Mouse (Mus musculus): ENCODE measurements around the gene Elp5.
A peak's percentile ranks its signal among the peaks of the same experiment; 100 is the strongest.
"Not testable (repeated sequence)": the region's sequence is repeated elsewhere in the genome, so short reads cannot be mapped to it uniquely, and the experiment has no call there.

The Elp5 gene

DNA sequence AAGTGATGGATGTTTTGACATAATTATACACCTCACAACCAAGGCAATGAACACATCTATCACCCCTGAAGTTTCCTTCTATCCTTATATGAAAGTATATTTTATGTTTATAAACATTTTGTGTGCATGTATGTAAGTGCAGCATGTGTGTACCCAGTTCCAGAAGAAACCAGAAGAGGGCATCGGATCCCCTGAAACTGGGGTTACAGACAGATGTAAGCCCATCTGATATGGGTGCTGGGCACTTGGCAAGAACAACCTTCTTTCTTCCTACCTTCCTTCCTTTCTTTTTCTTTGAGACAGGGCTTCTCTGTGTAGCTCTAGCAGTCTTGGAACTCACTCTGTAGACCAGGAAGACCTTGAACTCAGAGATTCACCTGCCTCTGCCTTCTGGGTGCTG lies 26.1 kb downstream of the Elp5 start:
- no peak for DNase-seq (ENCODE audit: low read depth, low spot score)

DNA sequence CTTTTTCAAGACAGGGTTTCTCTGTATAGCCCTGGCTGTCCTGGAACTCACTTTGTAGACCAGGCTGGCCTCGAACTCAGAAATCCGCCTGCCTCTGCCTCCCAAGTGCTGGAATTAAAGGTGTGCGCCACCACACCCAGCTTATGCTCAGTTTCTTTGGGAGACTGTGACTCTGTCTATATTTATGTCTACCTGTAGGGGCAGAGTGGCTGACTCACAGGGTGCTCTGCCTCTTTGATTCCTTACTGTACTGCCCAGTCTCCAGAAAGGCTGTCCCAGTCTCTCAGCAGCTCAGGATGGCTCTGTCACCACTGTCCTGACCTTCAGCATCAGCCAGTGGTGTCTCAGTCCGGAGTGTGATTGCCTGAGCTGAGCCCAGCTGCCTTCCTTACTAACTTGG lies 26.7 kb downstream of the Elp5 start:
- not testable (repeated sequence) for DNase-seq (ENCODE audit: low read depth, low spot score)

- DNase-seq (ENCODE audit: low read depth, low spot score) = no peak
Observed at GRCm38 (mm10) chr11:69953267-69953915, 28.9 kb downstream of the Elp5 start.

GRCm38 (mm10) chr11:69952274-69952673 lies 30.0 kb downstream of the Elp5 start:
- DNase-seq (ENCODE audit: low read depth, low spot score) = no peak

- DNase-seq (ENCODE audit: low read depth, low spot score) = no peak
Observed at GRCm38 (mm10) chr11:69950807-69951459, 31.4 kb downstream of the Elp5 start.

- peak; percentile 90 for DNase-seq (ENCODE audit: low read depth, low spot score)
Observed at GRCm38 (mm10) chr11:69948763-69949150, 33.6 kb downstream of the Elp5 start.

- DNase-seq (ENCODE audit: low read depth, low spot score) = peak; percentile 94
Observed at GRCm38 (mm10) chr11:69948066-69948762, 34.1 kb downstream of the Elp5 start, which contains the start of gene Slc2a4. Slc2a4 (minus strand) TSS chr11:69948188.

- no peak for DNase-seq (ENCODE audit: low read depth, low spot score)
Observed at GRCm38 (mm10) chr11:69947337-69948065, 34.8 kb downstream of the Elp5 start.

DNA sequence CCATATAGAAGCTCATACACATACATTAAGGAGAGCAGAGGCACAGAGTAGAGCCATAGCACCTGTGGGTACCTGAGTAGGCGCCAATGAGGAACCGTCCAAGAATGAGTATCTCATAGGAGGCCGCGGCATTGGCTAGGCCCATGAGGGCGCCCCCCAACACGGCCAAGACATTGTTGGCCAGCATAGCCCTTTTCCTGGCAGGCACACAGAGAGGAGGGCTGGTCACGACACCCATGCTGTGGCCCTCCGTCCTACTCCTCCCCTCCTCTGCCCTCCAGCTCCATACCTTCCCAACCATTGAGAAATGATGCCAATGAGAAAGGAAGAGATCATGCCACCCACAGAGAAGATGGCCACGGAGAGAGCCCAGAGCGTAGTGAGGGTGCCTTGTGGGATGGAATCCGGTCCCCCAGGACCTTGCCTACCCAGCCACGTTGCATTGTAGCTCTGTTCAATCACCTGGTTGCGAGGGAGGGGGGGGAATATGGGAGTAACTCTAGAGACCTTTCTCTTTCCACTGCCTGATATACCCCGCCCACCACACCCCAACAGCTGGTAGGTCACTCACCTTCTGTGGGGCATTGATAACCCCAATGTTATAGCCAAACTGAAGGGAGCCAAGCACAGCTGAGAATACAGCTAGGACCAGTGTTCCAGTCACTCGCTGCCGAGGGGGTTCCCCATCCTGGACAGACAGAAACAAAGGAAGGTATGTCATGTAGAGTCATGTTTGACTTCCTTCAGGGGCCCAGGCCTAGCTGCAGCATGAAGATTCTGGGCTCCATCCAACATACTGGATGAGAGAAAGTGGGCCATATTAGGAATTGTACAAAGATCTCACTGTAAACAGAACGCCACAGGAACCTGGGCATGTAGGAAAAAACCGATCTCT lies 36.1 kb downstream of the Elp5 start:
- peak; percentile 79 for DNase-seq (ENCODE audit: low read depth, low spot score)

- no peak for DNase-seq (ENCODE audit: low read depth, low spot score)
Observed at GRCm38 (mm10) chr11:69945216-69945615, 37.1 kb downstream of the Elp5 start.

DNA sequence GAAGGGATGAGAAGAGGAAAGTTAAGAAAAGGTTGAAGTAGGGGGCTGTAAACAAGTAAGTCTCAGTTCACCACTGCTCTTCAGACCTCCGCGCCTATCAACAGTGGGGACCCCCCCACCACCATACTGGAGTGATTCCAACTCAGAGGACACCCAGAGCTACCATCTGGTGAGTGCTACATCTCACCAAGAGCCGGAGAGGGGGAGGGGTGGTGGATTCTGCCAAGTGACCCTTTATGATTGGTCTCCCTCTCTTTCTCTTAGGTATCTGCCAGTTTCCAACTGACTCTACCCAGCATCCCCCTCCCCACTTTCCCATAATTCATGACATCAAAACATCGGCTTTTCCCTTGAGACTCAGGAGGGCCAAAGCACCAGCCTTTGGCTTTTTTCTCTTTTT lies 41.4 kb downstream of the Elp5 start:
- no peak for DNase-seq (ENCODE audit: low read depth, low spot score)

DNA sequence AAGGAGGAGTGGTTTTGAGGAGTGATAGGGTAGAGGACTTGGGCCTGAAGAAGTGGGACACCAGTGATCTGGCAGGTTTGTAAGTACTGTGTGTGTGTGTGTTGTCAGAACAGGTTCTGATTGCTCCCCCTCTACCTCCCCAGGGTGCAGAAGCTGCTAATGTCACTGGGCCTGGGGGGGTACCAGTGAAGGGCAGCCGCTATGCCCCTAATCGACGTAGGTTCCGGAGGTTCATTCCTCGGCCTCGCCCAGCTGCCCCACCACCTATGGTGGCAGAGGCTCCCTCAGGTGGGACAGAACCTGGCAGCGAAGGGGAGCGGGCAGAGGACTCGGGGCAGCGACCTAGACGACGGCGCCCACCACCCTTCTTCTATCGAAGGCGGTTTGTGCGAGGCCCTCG lies 42.6 kb downstream of the Elp5 start:
- no peak for DNase-seq (ENCODE audit: low read depth, low spot score)

GRCm38 (mm10) chr11:69939181-69939580 lies 43.1 kb downstream of the Elp5 start:
- DNase-seq (ENCODE audit: low read depth, low spot score) = no peak

DNA sequence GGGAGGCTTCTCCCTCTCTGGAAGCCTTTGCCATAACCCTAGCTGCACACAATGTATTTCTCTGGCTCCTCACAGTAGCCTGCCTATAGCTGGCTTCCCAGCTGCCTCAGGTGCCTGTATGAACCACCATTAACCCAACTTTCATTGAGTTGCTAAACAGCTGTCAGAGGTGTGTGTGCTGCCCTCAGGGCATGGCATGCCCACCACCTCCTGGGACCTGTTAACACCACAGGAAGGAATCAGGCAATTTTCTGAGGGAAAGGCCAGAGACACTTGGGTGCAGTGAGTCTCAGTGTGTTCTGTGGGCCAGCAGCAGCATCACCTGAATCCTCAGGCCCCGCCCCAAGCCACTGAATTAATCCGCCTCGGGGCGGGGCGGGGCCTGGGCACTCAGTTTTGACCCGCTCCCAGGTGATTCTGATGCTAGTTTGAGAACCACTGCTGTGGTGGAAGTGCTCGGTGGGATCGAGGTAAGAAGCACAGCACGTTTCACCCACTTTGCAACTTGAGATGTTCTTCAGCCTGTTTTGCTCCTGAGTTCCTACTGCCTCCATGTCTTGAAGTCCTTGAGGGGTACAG lies 43.8 kb downstream of the Elp5 start:
- no peak for DNase-seq (ENCODE audit: low read depth, low spot score)

DNA sequence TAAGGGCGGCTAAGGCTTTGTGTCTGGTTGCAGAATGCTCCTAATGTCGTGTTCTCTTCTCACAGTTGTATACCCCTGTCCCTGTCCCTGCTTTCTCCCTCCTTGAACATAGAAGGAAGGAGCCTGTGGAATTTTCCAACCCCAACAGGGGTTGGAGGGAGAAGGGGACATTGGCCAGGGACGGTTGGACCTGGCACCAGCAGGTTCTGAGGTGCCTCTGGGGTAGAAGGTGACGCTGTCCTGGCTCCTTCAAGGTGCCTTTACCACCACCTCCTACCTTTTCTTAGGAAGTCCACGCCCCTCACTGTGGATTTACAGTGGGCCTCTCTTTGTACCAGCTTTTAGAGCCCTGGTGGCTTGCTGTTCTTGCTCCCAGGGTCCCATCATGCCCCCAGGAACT lies 44.5 kb downstream of the Elp5 start:
- no peak for DNase-seq (ENCODE audit: low read depth, low spot score)

- DNase-seq (ENCODE audit: low read depth, low spot score) = no peak
Observed at GRCm38 (mm10) chr11:69937385-69937784, 44.9 kb downstream of the Elp5 start.

- DNase-seq (ENCODE audit: low read depth, low spot score) = no peak
Observed at GRCm38 (mm10) chr11:69936714-69937347, 45.5 kb downstream of the Elp5 start.

DNA sequence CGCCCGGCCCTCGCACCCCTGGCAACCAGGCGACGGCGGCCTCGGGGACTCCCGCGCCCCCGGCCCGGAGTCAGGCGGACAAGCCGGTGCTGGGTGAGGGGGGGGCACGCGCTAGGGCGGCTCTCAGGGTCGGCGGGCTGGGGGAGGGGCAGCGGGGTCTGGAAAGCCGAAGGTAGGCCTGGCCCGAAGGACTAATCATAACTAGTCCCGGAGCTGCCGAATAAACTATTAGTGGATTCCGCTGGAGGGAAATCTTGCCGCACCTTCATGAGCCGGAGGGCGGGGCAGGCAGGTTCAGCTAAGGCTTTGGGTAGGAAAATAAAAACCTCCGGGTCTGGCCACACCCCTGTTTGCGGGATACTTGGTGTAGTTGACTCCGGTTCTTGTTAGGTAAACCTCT lies 46.2 kb downstream of the Elp5 start:
- DNase-seq (ENCODE audit: low read depth, low spot score) = no peak

DNA sequence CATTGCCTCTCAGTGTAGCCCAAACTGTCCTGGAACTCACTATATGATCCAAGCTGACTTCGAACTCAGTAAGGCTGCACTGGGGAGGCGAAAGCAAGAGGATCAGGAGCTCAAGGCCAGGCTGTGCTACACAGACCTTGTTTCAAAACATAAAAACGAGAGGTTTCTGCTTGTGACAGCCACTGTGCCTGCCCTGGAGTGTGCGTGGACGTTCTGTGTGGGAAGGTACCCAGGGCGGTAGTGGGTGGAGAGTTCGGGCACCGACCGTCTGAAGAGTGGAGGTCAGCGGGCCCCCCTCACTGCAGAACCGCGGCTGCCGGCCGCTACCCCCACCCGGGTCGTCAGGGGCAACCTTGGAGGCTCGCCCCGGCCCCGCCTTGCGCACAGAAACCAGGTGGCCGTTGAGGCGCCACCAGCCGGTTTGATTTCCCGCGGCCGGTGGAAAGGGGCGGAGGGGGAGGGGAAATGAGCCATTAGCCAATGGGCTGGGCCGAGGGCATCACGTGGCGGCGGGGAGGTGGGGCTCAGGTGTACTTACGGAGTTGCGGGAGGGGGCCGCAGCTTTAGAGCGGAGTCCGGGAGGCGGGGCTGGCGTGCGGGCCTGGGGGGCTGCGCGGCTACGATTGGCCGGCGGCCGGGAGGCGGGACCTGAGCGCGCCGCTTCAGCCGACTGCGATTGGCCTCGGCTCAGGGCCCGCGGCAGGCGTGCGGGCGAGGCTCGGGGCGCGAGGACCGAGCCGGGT lies 47.0 kb downstream of the Elp5 start, which contains the start of gene Ybx2:
Gene Ybx2, plus strand, starts transcription at position 660 of the 743 bp plus-strand sequence.
- peak; percentile 65 for DNase-seq (ENCODE audit: low read depth, low spot score)

Measured in c-Kit-negative CD71-positive TER-119-positive erythroid progenitor cells, embryonic 14.5 days (primary cell).